In genomic region chr7:132227075-132227640, GRCm38 (mm10) we compare ENCODE assay signal across 10 mouse cellular contexts.
DNase-seq lines count a peak whose midpoint lies in the region; ATAC-seq and TF ChIP-seq lines count a peak whose summit lies in the region.
"Had no signal": no experiment of that assay in that cellular context is flagged by ENCODE, and none has a peak within 500 bp of the region (broad histone marks: within the 10 kb centered on the region; RNA-seq: fewer than 3 reads in every experiment).

No protein-coding gene starts in this region.

- 0 out of 2 replicates have a peak, but pooled peaks have one; percentile 28 for ATAC-seq in midbrain, embryonic 12.5 days (ENCODE audit: low FRiP score, low read depth)
- no peak for ATAC-seq in midbrain, embryonic 14.5 days (ENCODE audit: low FRiP score, low TSS enrichment)
- ATAC-seq in erythroblast, adult 5-6 weeks (replicated peaks; ENCODE audit: low FRiP score, poor library complexity, severe bottlenecking): 0 out of 2 replicates have a peak, but pooled peaks have one; percentile 6
- peak; percentile 9; the same call in 1 of the 2 replicates for ATAC-seq in midbrain, embryonic 15.5 days (replicated peaks)

- DNase-seq in kidney, adult 2 months: peak; percentile 36
- no peak for DNase-seq in kidney, adult 8-10 months
- DNase-seq in midbrain, embryonic 14.5 days: no peak
- no peak for DNase-seq in right cerebral cortex, postnatal 4 days
- DNase-seq in ovary, postnatal 36 days (ENCODE audit: low spot score): no peak

- no peaks in the 10 kb centered on the region for H3K9me3 ChIP-seq in midbrain, embryonic 12.5 days
- no peaks in the 10 kb centered on the region for H3K9me3 ChIP-seq in midbrain, embryonic 14.5 days (ENCODE audit: control insufficient read depth, low read length)
- H3K9me3 ChIP-seq in midbrain, embryonic 15.5 days: no peaks in the 10 kb centered on the region
- H3K9me3 ChIP-seq: limb, embryonic 13.5 days had no signal

- no peak overlapping the region for H3K4me2 ChIP-seq in midbrain, embryonic 12.5 days (replicated peaks)
- no peak overlapping the region for H3K4me2 ChIP-seq in midbrain, embryonic 14.5 days (ENCODE audit: low read length)
- no peak overlapping the region for H3K4me2 ChIP-seq in midbrain, embryonic 15.5 days
- H3K4me2 ChIP-seq: limb, embryonic 13.5 days had no signal

- H3K9ac ChIP-seq in midbrain, embryonic 12.5 days (replicated peaks): no peak overlapping the region
- H3K9ac ChIP-seq in midbrain, embryonic 14.5 days (replicated peaks; ENCODE audit: low read length): no peak overlapping the region
- H3K9ac ChIP-seq in midbrain, embryonic 15.5 days: no peak overlapping the region
- H3K9ac ChIP-seq: limb, embryonic 13.5 days had no signal

- no peak for TF ChIP-seq POLR2A in kidney, adult 2 months (IDR thresholded peaks at IDR 0.05; ENCODE audit: low read depth, low read length)

- H3K27ac ChIP-seq in kidney, adult 2 months (ENCODE audit: insufficient read depth, low read depth, low read length): no peak overlapping the region
- no peak overlapping the region for H3K27ac ChIP-seq in midbrain, embryonic 12.5 days (replicated peaks)
- H3K27ac ChIP-seq in midbrain, embryonic 14.5 days (replicated peaks; ENCODE audit: low read depth, low read length): no peak overlapping the region
- H3K27ac ChIP-seq in midbrain, embryonic 15.5 days: no peak overlapping the region
- H3K27ac ChIP-seq: limb, embryonic 13.5 days; macrophage had no signal

- no peaks in the 10 kb centered on the region for H3K36me3 ChIP-seq in kidney, adult 2 months (ENCODE audit: control insufficient read depth, insufficient read depth, low read length)
- no peaks in the 10 kb centered on the region for H3K36me3 ChIP-seq in midbrain, embryonic 12.5 days
- no peaks in the 10 kb centered on the region for H3K36me3 ChIP-seq in midbrain, embryonic 14.5 days (ENCODE audit: control insufficient read depth, insufficient read depth, low read length)
- no peaks in the 10 kb centered on the region for H3K36me3 ChIP-seq in midbrain, embryonic 15.5 days (replicated peaks)
- H3K36me3 ChIP-seq: limb, embryonic 13.5 days had no signal

- no peaks in the 10 kb centered on the region for H3K27me3 ChIP-seq in kidney, adult 2 months (replicated peaks; ENCODE audit: control insufficient read depth, insufficient read depth, low read length)
- H3K27me3 ChIP-seq in midbrain, embryonic 12.5 days: no peaks in the 10 kb centered on the region
- H3K27me3 ChIP-seq in midbrain, embryonic 14.5 days (ENCODE audit: control insufficient read depth, insufficient read depth, low read length): no peaks in the 10 kb centered on the region
- peaks cover 7% of the 10 kb centered on the region; the same call in 1 of the 2 replicates for H3K27me3 ChIP-seq in midbrain, embryonic 15.5 days (replicated peaks)

- H3K4me1 ChIP-seq in kidney, adult 2 months (ENCODE audit: control insufficient read depth, insufficient read depth, low read length): no peaks in the 10 kb centered on the region
- peaks cover 10% of the 10 kb centered on the region for H3K4me1 ChIP-seq in midbrain, embryonic 12.5 days
- H3K4me1 ChIP-seq in midbrain, embryonic 14.5 days (ENCODE audit: control insufficient read depth, insufficient read depth, low read length): no peaks in the 10 kb centered on the region; the same call in 1 of the 2 replicates
- 0 out of 2 replicates have a peak, but pooled peaks cover 5% of the 10 kb centered on the region for H3K4me1 ChIP-seq in midbrain, embryonic 15.5 days

- 68% methylated on average over 8 of the region's 8 CpGs for WGBS in kidney, adult 2 months
- WGBS in midbrain, embryonic 12.5 days: 88% methylated on average over 8 of the region's 8 CpGs
- 87% methylated on average over 8 of the region's 8 CpGs for WGBS in midbrain, embryonic 14.5 days
- 88% methylated on average over 8 of the region's 8 CpGs for WGBS in midbrain, embryonic 15.5 days

- TF ChIP-seq CTCF in kidney, adult 2 months (conservative IDR thresholded peaks at IDR 0.05; ENCODE audit: insufficient read depth, insufficient read length, low read depth, low read length): no peak

- H3K4me3 ChIP-seq in kidney, adult 2 months (ENCODE audit: insufficient read depth, low read depth, low read length): no peak overlapping the region
- H3K4me3 ChIP-seq in midbrain, embryonic 12.5 days: no peak overlapping the region
- H3K4me3 ChIP-seq in midbrain, embryonic 14.5 days (replicated peaks; ENCODE audit: low read depth, low read length): no peak overlapping the region
- H3K4me3 ChIP-seq in midbrain, embryonic 15.5 days: no peak overlapping the region
- H3K4me3 ChIP-seq: limb, embryonic 13.5 days had no signal
